Mouse (Mus musculus) bone marrow macrophage, adult 2 months (primary cell): ENCODE measurements around the gene Olfr1389.

Experiments used
- CTCF ChIP-seq: IDR thresholded peaks from 2 replicates; pipeline ENCODE4 v1.5.1; 2012; ENCODE audit warnings: low read depth, mild to moderate bottlenecking, low read length, moderate library complexity
- POLR2A ChIP-seq: IDR thresholded peaks from 2 replicates; pipeline ENCODE4 v1.6.1; 2012; ENCODE audit warnings: mild to moderate bottlenecking, low read depth, low read length, borderline replicate concordance

GRCm38 (mm10) chr11:49410540-49410939 is 12.3 kb upstream of the Olfr1389 start:
- TF ChIP-seq CTCF, result no peak
- no peak for TF ChIP-seq POLR2A
